Mouse (Mus musculus): Measurements from ENCODE around the gene Hist1h3h. TPM values are rescaled to one million over a fixed set of nuclear protein-coding genes. Genes with fewer than 3 reads are reported as not detected.

Hist1h3h gene
- polyA plus RNA-seq, 1 experiment: 6.9 TPM

DNA sequence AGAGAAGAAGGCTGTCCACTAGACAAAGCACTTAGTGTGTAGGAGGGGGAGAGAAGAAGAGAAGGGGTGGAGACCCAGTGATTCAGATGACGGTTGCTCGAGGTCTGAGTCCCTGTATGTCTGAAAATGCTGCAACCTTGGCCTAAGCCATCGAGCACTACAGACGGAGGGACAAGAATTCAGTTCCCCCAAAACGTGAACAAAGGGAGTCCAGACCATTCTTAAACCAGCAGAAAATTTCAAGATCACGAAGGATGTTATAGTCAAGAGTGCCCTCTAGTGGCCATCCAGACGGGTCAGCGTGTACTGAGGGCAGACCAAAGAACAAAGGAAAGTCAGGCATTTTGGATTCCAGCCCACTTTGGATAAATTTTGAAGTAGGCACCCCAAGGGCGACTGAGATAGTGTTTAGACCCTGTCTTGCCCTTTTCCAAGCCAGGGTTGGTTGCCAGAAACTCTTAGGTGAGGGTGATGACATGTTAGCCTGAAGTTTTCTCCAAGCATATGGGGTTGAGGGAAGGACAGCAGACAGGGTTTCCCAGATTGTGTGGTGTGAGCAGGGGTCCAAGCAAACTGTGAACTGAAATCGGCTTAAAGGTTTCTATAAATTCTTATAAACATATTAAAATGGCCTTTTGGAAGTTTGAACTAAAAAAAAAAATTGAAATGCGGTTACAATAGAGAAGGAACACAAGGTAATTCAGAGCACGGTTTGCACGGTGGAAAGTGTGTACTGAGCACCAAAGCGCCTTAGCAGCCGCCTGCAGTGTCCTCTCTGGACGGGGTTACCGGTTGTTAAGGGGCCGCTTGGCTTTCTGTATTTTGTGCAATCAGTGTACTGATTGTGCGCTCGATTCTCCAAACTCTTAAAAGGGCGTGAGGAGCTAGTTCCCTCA is 16.8 kb downstream of the Hist1h3h start:
- peaks cover 12% of the 10 kb centered on the region for H3K4me1 ChIP-seq (ENCODE audit: control insufficient read depth, insufficient read depth, low read length)

DNA sequence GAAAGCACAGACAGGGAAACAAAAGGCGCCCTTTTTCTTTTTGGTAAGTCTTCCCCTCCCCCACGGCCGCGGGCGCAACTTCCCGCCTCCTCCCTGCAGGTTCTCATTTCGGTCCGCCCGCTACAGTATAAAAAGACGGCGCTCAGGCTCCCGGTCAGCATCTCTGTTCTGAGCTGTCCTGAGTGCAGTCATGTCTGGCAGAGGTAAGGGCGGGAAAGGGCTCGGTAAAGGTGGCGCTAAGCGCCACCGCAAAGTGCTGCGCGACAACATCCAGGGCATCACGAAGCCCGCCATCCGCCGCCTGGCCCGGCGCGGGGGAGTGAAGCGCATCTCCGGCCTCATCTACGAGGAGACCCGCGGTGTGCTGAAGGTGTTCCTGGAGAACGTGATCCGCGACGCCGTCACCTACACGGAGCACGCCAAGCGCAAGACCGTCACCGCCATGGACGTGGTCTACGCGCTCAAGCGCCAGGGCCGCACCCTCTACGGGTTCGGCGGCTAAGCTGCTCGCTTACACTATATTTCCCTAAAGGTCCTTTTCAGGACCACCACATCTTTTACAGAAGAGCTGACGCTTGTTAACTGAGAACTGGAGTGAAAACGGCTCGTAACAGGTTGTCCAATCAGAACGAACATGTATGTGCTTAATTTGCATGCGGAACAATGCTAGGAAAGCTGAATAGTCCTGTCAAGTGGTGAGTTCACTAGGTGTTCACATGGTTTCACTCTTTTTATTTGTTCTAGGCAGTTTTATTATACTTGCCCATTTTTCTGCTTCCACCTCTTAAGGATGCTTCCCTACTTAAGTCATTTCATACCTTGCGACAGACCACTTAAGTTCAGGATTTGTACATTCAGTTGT is 17.7 kb downstream of the Hist1h3h start, which contains the start of gene Hist1h4j:
Gene Hist1h4j (plus strand): TSS at position 159 of the 862 bp plus-strand sequence.
- H3K4me3 ChIP-seq (ENCODE audit: insufficient read depth, low read length): peak within 1 kb of the TSS; percentile 68
- H3K4me1 ChIP-seq (ENCODE audit: control insufficient read depth, insufficient read depth, low read length): peaks cover 12% of the 10 kb centered on the region
- H3K27ac ChIP-seq (ENCODE audit: insufficient read depth, low read depth, low read length): peak within 1 kb of the TSS; percentile 77
- 0 out of 2 replicates have a peak, but pooled peaks have one; percentile 21 for TF ChIP-seq POLR2A (IDR thresholded peaks at IDR 0.05; ENCODE audit: borderline replicate concordance, low read depth, low read length)

More for the DNA sequence above, 16.8 kb downstream of the Hist1h3h start:
- peak overlapping the region; percentile 68 for H3K4me3 ChIP-seq (ENCODE audit: insufficient read depth, low read length)
- peak overlapping the region; percentile 77 for H3K27ac ChIP-seq (ENCODE audit: insufficient read depth, low read depth, low read length)
- peak; percentile 61 for TF ChIP-seq CTCF (IDR thresholded peaks at IDR 0.05; ENCODE audit: low read depth, low read length)
- TF ChIP-seq POLR2A (IDR thresholded peaks at IDR 0.05; ENCODE audit: borderline replicate concordance, low read depth, low read length): no peak

DNA sequence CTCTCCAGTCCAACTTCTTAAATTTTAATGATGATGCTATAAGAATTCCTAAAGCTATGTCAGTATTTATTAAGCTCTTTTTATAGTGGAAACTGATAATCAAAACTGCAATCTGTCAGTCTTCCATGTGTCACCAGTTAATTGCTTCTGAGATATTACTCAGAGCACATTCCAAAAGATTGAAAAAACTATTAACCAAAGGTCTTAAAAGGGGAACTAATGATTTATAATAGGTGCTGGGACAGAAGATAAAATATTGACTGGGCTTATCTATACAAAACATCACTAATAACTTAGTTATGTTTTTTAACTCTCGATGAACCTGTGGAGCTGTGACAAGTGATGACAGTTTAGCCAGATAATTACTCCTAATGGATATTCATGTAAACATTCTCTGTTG is 27.5 kb downstream of the Hist1h3h start:
- TF ChIP-seq CTCF (IDR thresholded peaks at IDR 0.05; ENCODE audit: low read depth, low read length): no peak
- TF ChIP-seq POLR2A (IDR thresholded peaks at IDR 0.05; ENCODE audit: borderline replicate concordance, low read depth, low read length): no peak
- H3K27ac ChIP-seq (ENCODE audit: insufficient read depth, low read depth, low read length): no peak overlapping the region
- H3K4me3 ChIP-seq (ENCODE audit: insufficient read depth, low read length): no peak overlapping the region
- peaks cover 10% of the 10 kb centered on the region for H3K4me1 ChIP-seq (ENCODE audit: control insufficient read depth, insufficient read depth, low read length)

DNA sequence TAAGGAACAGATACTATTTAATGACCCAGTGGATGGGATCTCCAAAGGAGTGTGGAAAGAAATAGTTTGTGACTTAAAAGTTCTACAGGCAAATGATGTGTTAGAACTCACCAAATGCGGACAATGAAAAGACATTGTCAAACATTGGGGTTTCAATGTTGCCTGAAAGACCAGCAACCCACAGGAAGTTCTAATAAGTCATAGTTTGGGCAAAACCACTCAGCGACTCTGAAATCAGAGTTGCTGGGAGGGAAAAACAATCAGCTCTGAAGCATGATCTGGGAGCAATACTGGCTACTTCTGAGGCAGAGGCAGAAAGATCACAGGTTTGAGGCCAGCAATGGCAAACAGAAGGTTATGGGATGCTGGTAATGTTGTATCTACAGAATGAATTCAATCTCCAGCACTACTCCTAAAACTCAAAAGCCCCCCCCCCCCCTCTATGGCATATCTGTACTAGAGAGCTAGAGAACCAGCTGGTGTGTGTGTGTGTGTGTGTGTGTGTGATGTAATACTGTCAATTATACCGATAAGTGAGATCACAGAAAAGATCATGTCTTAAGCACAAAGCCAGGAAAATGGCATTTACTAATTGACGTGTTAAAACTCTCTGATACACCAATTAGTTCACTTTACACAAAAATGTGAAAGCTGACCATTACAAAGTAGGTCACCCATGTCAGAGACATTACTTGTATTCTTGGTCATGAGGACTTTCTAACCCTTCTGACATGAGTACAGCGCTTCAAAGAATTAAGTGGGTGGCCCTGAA is 32.1 kb downstream of the Hist1h3h start:
- TF ChIP-seq CTCF (IDR thresholded peaks at IDR 0.05; ENCODE audit: low read depth, low read length) (no peak), POLR2A (IDR thresholded peaks at IDR 0.05; ENCODE audit: borderline replicate concordance, low read depth, low read length) (no peak)
- Histone ChIP-seq H3K4me3 (ENCODE audit: insufficient read depth, low read length) (peak overlapping the region; percentile 58), H3K4me1 (ENCODE audit: control insufficient read depth, insufficient read depth, low read length) (peaks cover 15% of the 10 kb centered on the region), H3K27ac (ENCODE audit: insufficient read depth, low read depth, low read length) (peak overlapping the region; percentile 40)

GRCm38 (mm10) chr13:21750159-21751017 is 32.9 kb downstream of the Hist1h3h start, which contains the start of gene Hist1h4k:
Gene Hist1h4k (minus strand): TSS chr13:21750505.
- Histone ChIP-seq H3K4me1 (ENCODE audit: control insufficient read depth, insufficient read depth, low read length) (peaks cover 15% of the 10 kb centered on the region), H3K27ac (ENCODE audit: insufficient read depth, low read depth, low read length) (peak within 1 kb of the TSS; percentile 82), H3K4me3 (ENCODE audit: insufficient read depth, low read length) (peak within 1 kb of the TSS; percentile 58)
- peak; percentile 22; the same call in 1 of the 2 replicates for TF ChIP-seq POLR2A (IDR thresholded peaks at IDR 0.05; ENCODE audit: borderline replicate concordance, low read depth, low read length)

GRCm38 (mm10) chr13:21751417-21751816 is 34.0 kb downstream of the Hist1h3h start:
- Histone ChIP-seq H3K4me3 (ENCODE audit: insufficient read depth, low read length) (no peak overlapping the region), H3K27ac (ENCODE audit: insufficient read depth, low read depth, low read length) (no peak overlapping the region), H3K4me1 (ENCODE audit: control insufficient read depth, insufficient read depth, low read length) (peaks cover 15% of the 10 kb centered on the region)
- TF ChIP-seq POLR2A (IDR thresholded peaks at IDR 0.05; ENCODE audit: borderline replicate concordance, low read depth, low read length) (no peak), CTCF (IDR thresholded peaks at IDR 0.05; ENCODE audit: low read depth, low read length) (no peak)

DNA sequence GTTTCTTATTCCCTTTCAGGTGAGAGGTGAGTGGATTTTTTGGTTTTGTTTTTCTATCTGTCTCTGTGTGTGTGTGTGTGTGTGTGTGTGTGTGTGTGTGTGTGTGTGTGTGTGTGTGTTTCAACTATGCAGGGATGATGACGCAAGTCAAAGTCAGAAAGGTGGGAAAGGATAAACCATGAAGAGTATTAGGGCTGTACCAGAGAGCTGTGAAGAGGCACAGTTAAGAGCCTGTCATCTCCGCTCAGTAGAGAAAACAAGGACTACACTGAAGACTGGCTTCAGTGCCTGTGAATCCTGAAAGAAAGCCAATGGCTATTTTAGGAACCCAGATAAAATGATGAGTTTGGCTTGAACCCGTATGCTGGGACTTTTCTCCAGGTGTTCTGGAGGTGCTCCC is 34.4 kb downstream of the Hist1h3h start:
- Histone ChIP-seq H3K4me1 (ENCODE audit: control insufficient read depth, insufficient read depth, low read length) (peaks cover 15% of the 10 kb centered on the region), H3K27ac (ENCODE audit: insufficient read depth, low read depth, low read length) (no peak overlapping the region), H3K4me3 (ENCODE audit: insufficient read depth, low read length) (no peak overlapping the region)
- TF ChIP-seq POLR2A (IDR thresholded peaks at IDR 0.05; ENCODE audit: borderline replicate concordance, low read depth, low read length): no peak
- no peak for TF ChIP-seq CTCF (IDR thresholded peaks at IDR 0.05; ENCODE audit: low read depth, low read length)

- Histone ChIP-seq H3K4me3 (ENCODE audit: insufficient read depth, low read length) (peak overlapping the region; percentile 8; the same call in 1 of the 2 replicates), H3K27ac (ENCODE audit: insufficient read depth, low read depth, low read length) (peak overlapping the region; percentile 51), H3K4me1 (ENCODE audit: control insufficient read depth, insufficient read depth, low read length) (peaks cover 13% of the 10 kb centered on the region)
- TF ChIP-seq POLR2A (IDR thresholded peaks at IDR 0.05; ENCODE audit: borderline replicate concordance, low read depth, low read length) (no peak), CTCF (IDR thresholded peaks at IDR 0.05; ENCODE audit: low read depth, low read length) (no peak)
Observed at GRCm38 (mm10) chr13:21752356-21752755, 34.9 kb downstream of the Hist1h3h start.
